Mouse (Mus musculus): ENCODE data around the gene Izumo1. TPM values are rescaled to one million over a fixed set of nuclear protein-coding genes. Genes with fewer than 3 reads are reported as not detected.

The Izumo1 gene
- polyA plus RNA-seq, 1 experiment = 4.6 TPM

DNA sequence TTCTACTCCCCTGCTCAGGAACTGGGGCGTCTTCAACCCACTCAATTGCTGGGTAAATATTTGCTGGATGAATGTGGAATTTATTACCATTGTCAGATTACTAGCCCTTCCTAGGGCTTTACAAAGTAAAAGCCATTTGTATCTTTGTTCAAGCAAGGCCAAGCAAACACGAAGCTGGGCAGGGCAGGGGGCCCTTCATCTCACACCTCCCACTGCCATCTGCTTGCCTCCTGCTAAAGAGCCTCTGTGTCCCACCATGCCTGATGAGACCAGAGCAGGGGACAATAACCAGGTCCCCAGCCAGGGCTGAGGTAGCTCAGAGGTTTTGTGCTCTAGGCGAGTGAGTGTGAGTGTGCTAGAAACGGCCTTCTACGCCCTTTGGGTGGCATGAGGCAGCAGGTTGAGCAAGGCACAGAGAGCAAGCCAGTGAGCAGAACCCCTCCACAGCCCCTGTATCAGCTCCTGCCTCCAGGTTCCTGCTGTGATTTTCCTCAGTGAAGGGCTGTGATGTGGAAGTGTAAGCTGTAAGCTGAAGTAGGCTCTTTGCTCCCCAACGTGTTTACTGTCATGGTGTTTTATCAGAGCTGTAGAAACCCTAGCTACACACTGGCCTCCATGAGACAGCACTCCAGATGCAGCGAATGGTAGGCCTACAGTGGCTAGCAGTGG, 56.1 kb downstream of the Izumo1 start:
- H3K4me1 ChIP-seq (ENCODE audit: control insufficient read depth, insufficient read depth, low read length) = no peaks in the 10 kb centered on the region
- H3K9me3 ChIP-seq (replicated peaks; ENCODE audit: control insufficient read depth, insufficient read depth, low read length, poor library complexity, severe bottlenecking) = no peaks in the 10 kb centered on the region
- TF ChIP-seq EP300 (IDR thresholded peaks at IDR 0.05; ENCODE audit: insufficient read depth, low read depth, low read length) (no peak), POLR2A (IDR thresholded peaks at IDR 0.05; ENCODE audit: insufficient read depth, low read length) (no peak), CTCF (IDR thresholded peaks at IDR 0.05; ENCODE audit: low read depth, low read length) (no peak)
- H3K4me3 ChIP-seq (ENCODE audit: low read depth, low read length) = no peak overlapping the region
- H3K9ac ChIP-seq (ENCODE audit: low read depth, poor library complexity, severe bottlenecking) = no peak overlapping the region
- no peak overlapping the region for H3K27ac ChIP-seq (ENCODE audit: insufficient read depth, low read length)
- no peaks in the 10 kb centered on the region for H3K27me3 ChIP-seq (ENCODE audit: control insufficient read depth, insufficient read depth, low read length, poor library complexity, severe bottlenecking)
- H3K36me3 ChIP-seq (ENCODE audit: control insufficient read depth, insufficient read depth, low read length, poor library complexity, severe bottlenecking) = no peaks in the 10 kb centered on the region

Other genes starting within 250 kb of the Izumo1 start
- 686 and 799 TPM in 2 replicates for gene Snrnp70, start 226.1 kb upstream of the Izumo1 start, polyA plus RNA-seq (2011; ENCODE audit: insufficient read depth, insufficient read length, low read depth, missing spikeins)
- gene Kcna7, start 216.2 kb upstream of the Izumo1 start, polyA plus RNA-seq (2011; ENCODE audit: insufficient read depth, insufficient read length, low read depth, missing spikeins) = 0.41 TPM in 1 of 2 replicates, not detected in the other
- 5.0 and 5.2 TPM in 2 replicates for gene Ntf5, start 208.1 kb upstream of the Izumo1 start, polyA plus RNA-seq (2011; ENCODE audit: insufficient read depth, insufficient read length, low read depth, missing spikeins)
- not detected in 2 replicates for gene Lhb, start 201.0 kb upstream of the Izumo1 start, polyA plus RNA-seq (2011; ENCODE audit: insufficient read depth, insufficient read length, low read depth, missing spikeins)
- 24.4 and 26.7 TPM in 2 replicates for gene Gys1, start 187.0 kb upstream of the Izumo1 start, polyA plus RNA-seq (2011; ENCODE audit: insufficient read depth, insufficient read length, low read depth, missing spikeins)
- 263 and 267 TPM in 2 replicates for gene Ruvbl2, start 183.7 kb upstream of the Izumo1 start, polyA plus RNA-seq (2011; ENCODE audit: insufficient read depth, insufficient read length, low read depth, missing spikeins)
- 5,956 and 6,533 TPM in 2 replicates for gene Ftl1, start 161.9 kb upstream of the Izumo1 start, polyA plus RNA-seq (2011; ENCODE audit: insufficient read depth, insufficient read length, low read depth, missing spikeins)
- gene Bax, start 154.9 kb upstream of the Izumo1 start, polyA plus RNA-seq (2011; ENCODE audit: insufficient read depth, insufficient read length, low read depth, missing spikeins) = 250 and 287 TPM in 2 replicates
- 1.3 and 2.4 TPM in 2 replicates for gene Tulp2, start 139.9 kb upstream of the Izumo1 start, polyA plus RNA-seq (2011; ENCODE audit: insufficient read depth, insufficient read length, low read depth, missing spikeins)
- not detected in 2 replicates for gene Gm45808, start 135.0 kb upstream of the Izumo1 start, polyA plus RNA-seq (2011; ENCODE audit: insufficient read depth, insufficient read length, low read depth, missing spikeins)
- 15.3 and 15.5 TPM in 2 replicates for gene Dhdh, start 133.0 kb upstream of the Izumo1 start, polyA plus RNA-seq (2011; ENCODE audit: insufficient read depth, insufficient read length, low read depth, missing spikeins)
- gene Nucb1, start 111.4 kb upstream of the Izumo1 start, polyA plus RNA-seq (2011; ENCODE audit: insufficient read depth, insufficient read length, low read depth, missing spikeins) = 105 and 119 TPM in 2 replicates
- gene Ppp1r15a, start 95.5 kb upstream of the Izumo1 start, polyA plus RNA-seq (2011; ENCODE audit: insufficient read depth, insufficient read length, low read depth, missing spikeins) = 15.5 and 18.6 TPM in 2 replicates
- 14.3 and 18.6 TPM in 2 replicates for gene Plekha4, start 95.5 kb upstream of the Izumo1 start, polyA plus RNA-seq (2011; ENCODE audit: insufficient read depth, insufficient read length, low read depth, missing spikeins)
- 55.0 and 62.2 TPM in 2 replicates for gene Hsd17b14, start 66.9 kb upstream of the Izumo1 start, polyA plus RNA-seq (2011; ENCODE audit: insufficient read depth, insufficient read length, low read depth, missing spikeins)
- gene Bcat2, start 51.7 kb upstream of the Izumo1 start, polyA plus RNA-seq (2011; ENCODE audit: insufficient read depth, insufficient read length, low read depth, missing spikeins) = 104 and 144 TPM in 2 replicates
- gene Fgf21, start 6.3 kb upstream of the Izumo1 start, polyA plus RNA-seq (2011; ENCODE audit: insufficient read depth, insufficient read length, low read depth, missing spikeins) = 0.94 and 1.7 TPM in 2 replicates
- 3.0 and 3.9 TPM in 2 replicates for gene Fut1, start 4.5 kb upstream of the Izumo1 start, polyA plus RNA-seq (2011; ENCODE audit: insufficient read depth, insufficient read length, low read depth, missing spikeins)
- gene Rasip1, start 5.7 kb downstream of the Izumo1 start, polyA plus RNA-seq (2011; ENCODE audit: insufficient read depth, insufficient read length, low read depth, missing spikeins) = 2.5 and 3.0 TPM in 2 replicates
- 2.2 and 4.1 TPM in 2 replicates for gene Mamstr, start 18.2 kb downstream of the Izumo1 start, polyA plus RNA-seq (2011; ENCODE audit: insufficient read depth, insufficient read length, low read depth, missing spikeins)
- 0.87 TPM in 1 of 2 replicates, not detected in the other for gene Fut2, start 44.6 kb downstream of the Izumo1 start, polyA plus RNA-seq (2011; ENCODE audit: insufficient read depth, insufficient read length, low read depth, missing spikeins)
- gene Ntn5, start 62.2 kb downstream of the Izumo1 start, polyA plus RNA-seq (2011; ENCODE audit: insufficient read depth, insufficient read length, low read depth, missing spikeins) = 0.51 TPM in 1 of 2 replicates, not detected in the other
- 1.1 and 1.4 TPM in 2 replicates for gene Sec1, start 72.6 kb downstream of the Izumo1 start, polyA plus RNA-seq (2011; ENCODE audit: insufficient read depth, insufficient read length, low read depth, missing spikeins)
- gene Car11, start 78.0 kb downstream of the Izumo1 start, polyA plus RNA-seq (2011; ENCODE audit: insufficient read depth, insufficient read length, low read depth, missing spikeins) = 6.0 and 9.7 TPM in 2 replicates
- gene Dbp, start 83.3 kb downstream of the Izumo1 start, polyA plus RNA-seq (2011; ENCODE audit: insufficient read depth, insufficient read length, low read depth, missing spikeins) = 6.7 and 6.9 TPM in 2 replicates
- gene Rpl18, start 93.6 kb downstream of the Izumo1 start, polyA plus RNA-seq (2011; ENCODE audit: insufficient read depth, insufficient read length, low read depth, missing spikeins) = 1,593 and 1,677 TPM in 2 replicates
- 10.4 and 11.1 TPM in 2 replicates for gene Sphk2, start 96.2 kb downstream of the Izumo1 start, polyA plus RNA-seq (2011; ENCODE audit: insufficient read depth, insufficient read length, low read depth, missing spikeins)
- gene Fam83e, start 99.4 kb downstream of the Izumo1 start, polyA plus RNA-seq (2011; ENCODE audit: insufficient read depth, insufficient read length, low read depth, missing spikeins) = 0.85 and 1.4 TPM in 2 replicates
- gene Spaca4, start 104.0 kb downstream of the Izumo1 start, polyA plus RNA-seq (2011; ENCODE audit: insufficient read depth, insufficient read length, low read depth, missing spikeins) = not detected in 2 replicates
- 9.6 and 11.3 TPM in 2 replicates for gene Lmtk3, start 161.9 kb downstream of the Izumo1 start, polyA plus RNA-seq (2011; ENCODE audit: insufficient read depth, insufficient read length, low read depth, missing spikeins)
- 5.4 and 6.4 TPM in 2 replicates for gene Sult2b1, start 162.9 kb downstream of the Izumo1 start, polyA plus RNA-seq (2011; ENCODE audit: insufficient read depth, insufficient read length, low read depth, missing spikeins)
- gene Cyth2, start 192.8 kb downstream of the Izumo1 start, polyA plus RNA-seq (2011; ENCODE audit: insufficient read depth, insufficient read length, low read depth, missing spikeins) = 75.1 and 75.8 TPM in 2 replicates
- gene Kcnj14, start 203.0 kb downstream of the Izumo1 start, polyA plus RNA-seq (2011; ENCODE audit: insufficient read depth, insufficient read length, low read depth, missing spikeins) = 0.75 TPM in 1 of 2 replicates, not detected in the other
- 32.3 and 36.3 TPM in 2 replicates for gene Grwd1, start 209.1 kb downstream of the Izumo1 start, polyA plus RNA-seq (2011; ENCODE audit: insufficient read depth, insufficient read length, low read depth, missing spikeins)

Data from ES-Bruce4 (cell line).